Mouse (Mus musculus): Measurements from ENCODE around the gene Mpi.

- TF ChIP-seq CTCF (IDR thresholded peaks at IDR 0.05) (no peak), EP300 (IDR thresholded peaks at IDR 0.05) (no peak)
These were observed 8.6 kb downstream of the Mpi start for GRCm38 (mm10) chr9:57543951-57544350.
